Mouse (Mus musculus) heart, postnatal 0 days (tissue): ENCODE data around the gene Clybl.

Experiments used
- CTCF ChIP-seq: IDR thresholded peaks from 2 replicates; pipeline ENCODE4 v1.5.1; 2016; ENCODE audit warnings: antibody characterized with exemption, control low read depth, low read depth
- EP300 ChIP-seq: IDR thresholded peaks from 2 replicates; pipeline ENCODE4 v1.6.1; 2016; ENCODE audit warnings: antibody characterized with exemption, low read depth

DNA sequence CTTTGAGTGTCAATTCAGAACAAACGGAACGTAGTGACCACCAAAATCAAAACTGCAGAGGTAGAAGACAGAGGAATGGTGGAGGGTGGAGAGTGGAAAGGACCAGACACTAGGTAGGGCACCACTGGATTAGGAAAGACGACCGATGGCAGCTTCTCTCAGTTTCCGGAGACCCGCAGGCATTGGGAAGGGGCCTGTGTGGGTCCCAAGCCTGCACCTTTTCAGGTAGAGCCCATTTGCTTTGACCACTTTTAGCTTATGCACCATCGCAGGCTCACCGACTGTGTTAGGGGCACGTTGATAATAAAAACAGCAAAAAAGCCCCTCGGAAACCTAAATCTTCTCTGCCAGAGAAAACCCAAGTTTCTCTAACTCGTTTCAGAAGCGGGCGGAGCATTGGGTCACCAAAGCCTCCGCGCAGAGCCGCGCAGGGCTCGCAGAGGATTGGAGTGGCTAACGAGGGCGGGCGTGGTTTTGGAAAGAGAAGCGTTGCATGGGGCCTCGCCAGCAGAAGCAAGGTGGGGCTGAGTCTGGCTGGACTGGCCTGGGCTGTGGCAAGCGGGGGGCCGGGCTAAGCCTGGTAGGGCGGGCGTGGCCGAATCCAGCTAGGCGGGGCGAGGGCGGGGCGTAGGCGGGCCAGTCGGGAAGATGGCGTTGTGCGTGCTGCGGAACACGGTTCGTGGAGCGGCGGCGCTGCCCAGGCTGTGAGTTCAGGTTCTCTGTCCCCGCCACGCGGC lies at the start of gene Clybl:
- no peak for TF ChIP-seq CTCF
- TF ChIP-seq EP300 = no peak
